Mouse (Mus musculus): ENCODE data around the gene Tiam1. TPM values are rescaled to one million over a fixed set of nuclear protein-coding genes. Genes with fewer than 3 reads are reported as not detected.

Tiam1 gene
- polyA plus RNA-seq, 1 experiment from 2014 or later = 18.8 TPM

- no peaks in the 10 kb centered on the region for H3K9me3 ChIP-seq (ENCODE audit: control insufficient read depth, low read length)
- H3K4me3 ChIP-seq (ENCODE audit: low read depth, low read length) = no peak overlapping the region
- H3K27me3 ChIP-seq (ENCODE audit: control insufficient read depth, insufficient read depth, low read length) = no peaks in the 10 kb centered on the region
- no peak for ATAC-seq (ENCODE audit: low FRiP score, low TSS enrichment)
- H3K36me3 ChIP-seq (ENCODE audit: control insufficient read depth, insufficient read depth, low read length) = no peaks in the 10 kb centered on the region
- TF ChIP-seq EP300 (optimal IDR thresholded peaks at IDR 0.05) (no peak), CTCF (IDR thresholded peaks at IDR 0.05; ENCODE audit: low read depth) (no peak)
- H3K27ac ChIP-seq (replicated peaks) = no peak overlapping the region
- no peak overlapping the region for H3K9ac ChIP-seq (ENCODE audit: low read length)
- no peak overlapping the region for H3K4me2 ChIP-seq (replicated peaks; ENCODE audit: low read depth)
- H3K4me1 ChIP-seq (replicated peaks; ENCODE audit: control insufficient read depth, insufficient read depth) = no peaks in the 10 kb centered on the region
- no peak for DNase-seq (ENCODE audit: low spot score)
- 82% methylated on average over 19 of the region's 19 CpGs for WGBS
Measured at GRCm38 (mm10) chr16:89848651-89849597, 294.6 kb downstream of the Tiam1 start.

DNA sequence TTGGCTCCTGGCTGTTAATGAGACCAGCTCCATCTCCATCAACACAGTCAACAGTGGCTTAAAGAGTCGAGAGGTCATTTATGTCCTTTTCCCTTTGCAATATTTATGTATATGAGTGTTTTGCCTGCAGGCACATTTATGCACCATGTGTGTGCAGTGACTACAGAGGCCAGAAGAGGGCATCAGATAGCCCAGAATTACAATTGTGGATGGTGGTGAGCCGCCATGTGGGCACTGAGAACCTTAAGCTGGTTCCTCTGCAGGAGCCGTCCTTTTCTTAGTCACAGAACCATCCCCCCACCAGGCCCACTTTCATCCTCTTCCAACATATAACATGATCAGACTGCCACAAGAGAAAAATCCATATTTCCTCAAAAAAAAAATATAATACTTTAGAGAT, 295.4 kb downstream of the Tiam1 start:
- ATAC-seq (ENCODE audit: low FRiP score, low TSS enrichment) (no peak), DNase-seq (ENCODE audit: low spot score) (no peak)
- peak; percentile 35 for TF ChIP-seq CTCF (IDR thresholded peaks at IDR 0.05; ENCODE audit: low read depth)
- TF ChIP-seq EP300 (optimal IDR thresholded peaks at IDR 0.05) = no peak
- Histone ChIP-seq H3K4me3 (ENCODE audit: low read depth, low read length) (no peak overlapping the region), H3K9ac (ENCODE audit: low read length) (no peak overlapping the region), H3K27me3 (ENCODE audit: control insufficient read depth, insufficient read depth, low read length) (no peaks in the 10 kb centered on the region), H3K4me1 (replicated peaks; ENCODE audit: control insufficient read depth, insufficient read depth) (no peaks in the 10 kb centered on the region), H3K4me2 (replicated peaks; ENCODE audit: low read depth) (no peak overlapping the region), H3K27ac (replicated peaks) (no peak overlapping the region), H3K36me3 (ENCODE audit: control insufficient read depth, insufficient read depth, low read length) (no peaks in the 10 kb centered on the region), H3K9me3 (ENCODE audit: control insufficient read depth, low read length) (no peaks in the 10 kb centered on the region)
- WGBS = 94% methylated on average over 3 of the region's 3 CpGs

GRCm38 (mm10) chr16:89845461-89845860, 298.1 kb downstream of the Tiam1 start:
- no peaks in the 10 kb centered on the region for H3K27me3 ChIP-seq (ENCODE audit: control insufficient read depth, insufficient read depth, low read length)
- no peaks in the 10 kb centered on the region for H3K4me1 ChIP-seq (replicated peaks; ENCODE audit: control insufficient read depth, insufficient read depth)
- no peaks in the 10 kb centered on the region for H3K9me3 ChIP-seq (ENCODE audit: control insufficient read depth, low read length)
- H3K4me2 ChIP-seq (replicated peaks; ENCODE audit: low read depth) = no peak overlapping the region
- no peak overlapping the region for H3K4me3 ChIP-seq (ENCODE audit: low read depth, low read length)
- no peak overlapping the region for H3K9ac ChIP-seq (ENCODE audit: low read length)
- H3K27ac ChIP-seq (replicated peaks) = no peak overlapping the region; the same call in 1 of the 2 replicates
- no peaks in the 10 kb centered on the region for H3K36me3 ChIP-seq (ENCODE audit: control insufficient read depth, insufficient read depth, low read length)
- 70% methylated on average over 8 of the region's 8 CpGs for WGBS
- ATAC-seq (ENCODE audit: low FRiP score, low TSS enrichment) (no peak), DNase-seq (ENCODE audit: low spot score) (no peak)
- TF ChIP-seq EP300 (optimal IDR thresholded peaks at IDR 0.05) = no peak
- no peak for TF ChIP-seq CTCF (IDR thresholded peaks at IDR 0.05; ENCODE audit: low read depth)

DNA sequence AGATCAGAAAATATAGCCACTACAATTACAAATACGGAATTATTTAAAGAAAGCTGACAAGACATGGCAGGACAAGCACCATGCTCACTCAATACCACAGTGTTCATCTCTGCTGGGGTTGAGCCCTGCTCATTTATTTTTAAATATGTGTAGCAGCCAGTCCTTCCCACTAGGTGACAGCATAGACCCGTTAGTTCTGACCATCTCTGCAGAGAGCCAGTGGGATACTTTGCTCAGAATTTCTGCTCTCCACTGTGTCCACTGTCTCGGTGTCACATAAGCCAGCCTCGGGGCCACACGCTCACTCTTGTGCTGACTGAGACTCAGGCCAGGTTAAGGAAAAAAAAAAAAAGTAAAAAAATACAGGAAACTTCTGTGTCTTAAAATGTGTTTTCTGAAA, 299.0 kb downstream of the Tiam1 start:
- Histone ChIP-seq H3K9me3 (ENCODE audit: control insufficient read depth, low read length) (no peaks in the 10 kb centered on the region), H3K4me2 (replicated peaks; ENCODE audit: low read depth) (no peak overlapping the region), H3K36me3 (ENCODE audit: control insufficient read depth, insufficient read depth, low read length) (no peaks in the 10 kb centered on the region), H3K4me3 (ENCODE audit: low read depth, low read length) (no peak overlapping the region), H3K27ac (replicated peaks) (no peak overlapping the region), H3K27me3 (ENCODE audit: control insufficient read depth, insufficient read depth, low read length) (no peaks in the 10 kb centered on the region), H3K4me1 (replicated peaks; ENCODE audit: control insufficient read depth, insufficient read depth) (no peaks in the 10 kb centered on the region), H3K9ac (ENCODE audit: low read length) (no peak overlapping the region)
- 44% methylated on average over 5 of the region's 5 CpGs for WGBS
- ATAC-seq (ENCODE audit: low FRiP score, low TSS enrichment) (peak; percentile 61; the same call in 1 of the 2 replicates), DNase-seq (ENCODE audit: low spot score) (peak; percentile 31)
- TF ChIP-seq EP300 (optimal IDR thresholded peaks at IDR 0.05) (no peak), CTCF (IDR thresholded peaks at IDR 0.05; ENCODE audit: low read depth) (peak; percentile 93)

GRCm38 (mm10) chr16:89841894-89842293, 301.7 kb downstream of the Tiam1 start:
- no peak for ATAC-seq (ENCODE audit: low FRiP score, low TSS enrichment)
- WGBS = 77% methylated on average over 6 of the region's 6 CpGs

GRCm38 (mm10) chr16:89840361-89840760, 303.2 kb downstream of the Tiam1 start:
- H3K27ac ChIP-seq (replicated peaks) = no peak overlapping the region
- no peaks in the 10 kb centered on the region for H3K4me1 ChIP-seq (replicated peaks; ENCODE audit: control insufficient read depth, insufficient read depth)
- 87% methylated on average over 6 of the region's 6 CpGs for WGBS
- H3K9ac ChIP-seq (ENCODE audit: low read length) = no peak overlapping the region
- no peak overlapping the region for H3K4me3 ChIP-seq (ENCODE audit: low read depth, low read length)
- no peaks in the 10 kb centered on the region for H3K27me3 ChIP-seq (ENCODE audit: control insufficient read depth, insufficient read depth, low read length)
- DNase-seq (ENCODE audit: low spot score) (no peak), ATAC-seq (ENCODE audit: low FRiP score, low TSS enrichment) (no peak)
- TF ChIP-seq CTCF (IDR thresholded peaks at IDR 0.05; ENCODE audit: low read depth) = no peak
- no peak for TF ChIP-seq EP300 (optimal IDR thresholded peaks at IDR 0.05)
- no peaks in the 10 kb centered on the region for H3K36me3 ChIP-seq (ENCODE audit: control insufficient read depth, insufficient read depth, low read length)
- no peak overlapping the region for H3K4me2 ChIP-seq (replicated peaks; ENCODE audit: low read depth)
- no peaks in the 10 kb centered on the region for H3K9me3 ChIP-seq (ENCODE audit: control insufficient read depth, low read length)

More at GRCm38 (mm10) chr16:89841894-89842293, 301.7 kb downstream of the Tiam1 start:
- Histone ChIP-seq H3K36me3 (ENCODE audit: control insufficient read depth, insufficient read depth, low read length) (no peaks in the 10 kb centered on the region), H3K4me1 (replicated peaks; ENCODE audit: control insufficient read depth, insufficient read depth) (no peaks in the 10 kb centered on the region), H3K27ac (replicated peaks) (no peak overlapping the region), H3K27me3 (ENCODE audit: control insufficient read depth, insufficient read depth, low read length) (no peaks in the 10 kb centered on the region), H3K4me2 (replicated peaks; ENCODE audit: low read depth) (no peak overlapping the region), H3K4me3 (ENCODE audit: low read depth, low read length) (no peak overlapping the region), H3K9me3 (ENCODE audit: control insufficient read depth, low read length) (no peaks in the 10 kb centered on the region), H3K9ac (ENCODE audit: low read length) (no peak overlapping the region)
- TF ChIP-seq CTCF (IDR thresholded peaks at IDR 0.05; ENCODE audit: low read depth) = no peak
- TF ChIP-seq EP300 (optimal IDR thresholded peaks at IDR 0.05) = no peak
- no peak for DNase-seq (ENCODE audit: low spot score)

Measured in stomach, postnatal 0 days (tissue).